ENCODE assay signal across 8 mouse cellular contexts in the genomic region with DNA sequence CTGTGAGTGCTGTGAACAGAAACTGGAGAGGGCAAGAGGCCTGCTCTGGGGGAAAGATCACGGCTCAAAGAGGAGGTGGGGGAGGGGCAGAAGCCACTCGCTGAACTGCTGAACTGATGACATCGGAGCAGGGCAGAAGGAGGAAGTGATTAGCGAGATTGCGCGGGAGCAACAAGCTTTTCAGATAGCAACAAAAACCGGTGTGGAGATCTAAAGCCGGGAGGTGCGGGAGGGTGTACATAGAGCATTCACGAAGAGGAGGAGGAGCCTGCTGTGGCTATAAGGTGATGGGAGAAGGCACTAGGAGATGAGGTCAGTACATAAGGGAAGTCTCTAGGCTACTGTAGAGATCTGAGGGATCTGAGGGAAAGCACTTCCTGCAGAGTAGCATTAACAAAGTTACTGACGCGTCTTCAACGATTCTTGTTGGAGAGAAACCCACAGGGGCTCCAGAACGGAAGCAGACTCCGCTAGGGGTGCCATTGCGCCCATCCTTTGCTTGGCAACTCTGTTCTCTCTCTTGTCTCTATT. TPM values are rescaled to one million over a fixed set of nuclear protein-coding genes. Genes with fewer than 3 reads are reported as not detected.
DNase-seq lines count a peak whose midpoint lies in the region; ATAC-seq and TF ChIP-seq lines count a peak whose summit lies in the region.

A gene (plus strand): TSS at position 206 of the 531 bp plus-strand sequence.

- 9% methylated on average over 16 of the region's 16 CpGs for WGBS in embryonic facial prominence, embryonic 11.5 days
- 6% methylated on average over 16 of the region's 16 CpGs for WGBS in heart, embryonic 15.5 days

- H3K9ac ChIP-seq in embryonic facial prominence, embryonic 11.5 days (replicated peaks; ENCODE audit: low read length) = peak within 1 kb of the TSS; percentile 49
- H3K9ac ChIP-seq in heart, embryonic 15.5 days = peak within 1 kb of the TSS; percentile 22; the same call in 1 of the 2 replicates

- peaks cover 21% of the 10 kb centered on the region for H3K27me3 ChIP-seq in E14TG2a.4 (ENCODE audit: insufficient read depth, low read length)
- H3K27me3 ChIP-seq in embryonic facial prominence, embryonic 11.5 days (ENCODE audit: control insufficient read depth, insufficient read depth, low read length) = no peaks in the 10 kb centered on the region
- no peaks in the 10 kb centered on the region for H3K27me3 ChIP-seq in heart, embryonic 15.5 days

- peaks cover 40% of the 10 kb centered on the region for H3K4me1 ChIP-seq in E14TG2a.4 (replicated peaks; ENCODE audit: low read depth, low read length)
- H3K4me1 ChIP-seq in embryonic facial prominence, embryonic 11.5 days (ENCODE audit: control insufficient read depth, insufficient read depth, low read length) = no peaks in the 10 kb centered on the region
- H3K4me1 ChIP-seq in heart, embryonic 15.5 days (replicated peaks) = peaks cover 13% of the 10 kb centered on the region

- H3K36me3 ChIP-seq in E14TG2a.4 (ENCODE audit: insufficient read depth, low read length) = no peaks in the 10 kb centered on the region
- no peaks in the 10 kb centered on the region for H3K36me3 ChIP-seq in embryonic facial prominence, embryonic 11.5 days (replicated peaks; ENCODE audit: control insufficient read depth, insufficient read depth, low read depth, low read length)
- H3K36me3 ChIP-seq in heart, embryonic 15.5 days = no peaks in the 10 kb centered on the region

- H3K4me2 ChIP-seq in embryonic facial prominence, embryonic 11.5 days (ENCODE audit: low read depth, low read length) = peak within 1 kb of the TSS; percentile 38
- peak within 1 kb of the TSS; percentile 73 for H3K4me2 ChIP-seq in heart, embryonic 15.5 days

- H3K27ac ChIP-seq in embryonic facial prominence, embryonic 11.5 days (replicated peaks; ENCODE audit: low read depth, low read length) = no peak within 1 kb of the TSS; the same call in 1 of the 2 replicates
- peak within 1 kb of the TSS; percentile 57 for H3K27ac ChIP-seq in heart, embryonic 15.5 days

- H3K9me3 ChIP-seq in E14TG2a.4 (ENCODE audit: low read length) = no peaks in the 10 kb centered on the region
- no peaks in the 10 kb centered on the region for H3K9me3 ChIP-seq in embryonic facial prominence, embryonic 11.5 days (replicated peaks; ENCODE audit: control insufficient read depth, low read length)
- no peaks in the 10 kb centered on the region for H3K9me3 ChIP-seq in heart, embryonic 15.5 days (replicated peaks)

- peak; percentile 86 for DNase-seq in 416B (ENCODE audit: low read depth)
- DNase-seq in embryonic facial prominence, embryonic 11.5 days (ENCODE audit: low spot score) = peak; percentile 80
- DNase-seq in kidney, postnatal 14 days = peak; percentile 50
- peak; percentile 23 for DNase-seq in spleen, adult 12 weeks (ENCODE audit: low spot score)
- DNase-seq in right cerebral cortex, adult 2 months (ENCODE audit: low spot score in 2 of 2) = no peak

- 0 out of 2 replicates have a peak, but pooled peaks have one; percentile 52 for ATAC-seq in embryonic facial prominence, embryonic 11.5 days (replicated peaks; ENCODE audit: insufficient number of reproducible peaks, low FRiP score, low TSS enrichment, low read depth)
- ATAC-seq in heart, embryonic 15.5 days (replicated peaks; ENCODE audit: insufficient number of reproducible peaks, insufficient read depth, low FRiP score, low read depth) = peak; percentile 70; the same call in 1 of the 2 replicates
- ATAC-seq in megakaryocyte, adult 5-6 weeks (ENCODE audit: poor library complexity, severe bottlenecking) = peak; percentile 92

- TF ChIP-seq CTCF in E14TG2a.4 (conservative IDR thresholded peaks at IDR 0.05; ENCODE audit: low read length) = peak; percentile 26

- H3K4me3 ChIP-seq in E14TG2a.4 (replicated peaks; ENCODE audit: low read length) = peak within 1 kb of the TSS; percentile 49
- H3K4me3 ChIP-seq in embryonic facial prominence, embryonic 11.5 days (ENCODE audit: low read depth, low read length) = peak within 1 kb of the TSS; percentile 29; the same call in 1 of the 2 replicates
- H3K4me3 ChIP-seq in heart, embryonic 15.5 days = peak within 1 kb of the TSS; percentile 50

RNA-seq across cellular contexts. Expression of the gene that starts here (rescaled TPM):
- 1.4 and 3.4 TPM in 2 replicates for polyA plus RNA-seq in embryonic facial prominence, embryonic 11.5 days (2014; fragmentation: Nextera tagmentation; extraction: Ambion mirVana)
- 0.43 TPM in 1 of 2 replicates, not detected in the other for polyA plus RNA-seq in heart, embryonic 15.5 days (2015; fragmentation: Nextera tagmentation; extraction: Ambion mirVana)
- 0.11 and 0.78 TPM in 2 replicates for total RNA-seq in megakaryocyte, adult 5-6 weeks (2015)
- total RNA-seq in megakaryocyte, adult 5-6 weeks (2017) = 1.6 TPM in 1 of 2 replicates, not detected in the other

Comparison
In these comparisons a context has a peak if more than half of its experiments do, and no peak if none do; other contexts are left out.
1. Peak in ATAC-seq, H3K4me3 ChIP-seq, H3K27ac ChIP-seq, H3K9ac ChIP-seq and H3K4me2 ChIP-seq in heart, embryonic 15.5 days; RNA of the gene not detected or under 1 TPM.
2. DNase-seq: peak in 416B (single experiment), embryonic facial prominence, embryonic 11.5 days (single experiment), kidney, postnatal 14 days (single experiment) and spleen, adult 12 weeks (single experiment); none in right cerebral cortex, adult 2 months (0 of 2).
3. Peak in every context shown above with its lines, with median percentiles within 50 percentile points of each other: H3K4me3 ChIP-seq and ATAC-seq.